Mouse (Mus musculus) CD4-positive, CD25-positive, alpha-beta regulatory T cell, adult 4 months (primary cell): ENCODE measurements at regions not wholly inside any gene's neighbourhood (a gene's known extent, or its start where the extent isn't known, plus 50 kb on each side); places are given as distances from the start of the nearest gene placed in this dataset.

Source experiments
- ATAC-seq: one replicate; pipeline ENCODE4 v1.8.0; 2017

- ATAC-seq, result no peak
Observed at GRCm38 (mm10) chr9:24943830-24944229, 145.4 kb upstream of the Gm10181 start.

- no peak for ATAC-seq
Observed at GRCm38 (mm10) chr9:24952516-24952915, 136.7 kb upstream of the Gm10181 start.

- no peak for ATAC-seq
Observed at GRCm38 (mm10) chr9:24955641-24956040, 133.6 kb upstream of the Gm10181 start.

- ATAC-seq, result no peak
Observed at GRCm38 (mm10) chr9:24956566-24956965, 132.7 kb upstream of the Gm10181 start.

GRCm38 (mm10) chr9:24963290-24963689 lies 125.9 kb upstream of the Gm10181 start:
- ATAC-seq, result no peak

- no peak for ATAC-seq
Observed at GRCm38 (mm10) chr9:24967571-24967970, 121.7 kb upstream of the Gm10181 start.

GRCm38 (mm10) chr9:24974021-24974741 lies 115.0 kb upstream of the Gm10181 start:
- no peak for ATAC-seq

- no peak for ATAC-seq
Observed at GRCm38 (mm10) chr9:24982796-24983195, 106.4 kb upstream of the Gm10181 start.

- no peak for ATAC-seq
Observed at GRCm38 (mm10) chr9:24994491-24994890, 94.7 kb upstream of the Gm10181 start.

GRCm38 (mm10) chr9:25021095-25021691 lies 68.0 kb upstream of the Gm10181 start:
- ATAC-seq, result no peak

GRCm38 (mm10) chr9:25022439-25022838 lies 66.8 kb upstream of the Gm10181 start:
- ATAC-seq, result no peak

GRCm38 (mm10) chr9:25024486-25024885 lies 64.7 kb upstream of the Gm10181 start:
- ATAC-seq, result no peak

GRCm38 (mm10) chr9:25027581-25027980 lies 61.6 kb upstream of the Gm10181 start:
- no peak for ATAC-seq

- ATAC-seq, result no peak
Observed at GRCm38 (mm10) chr9:25028305-25028704, 60.9 kb upstream of the Gm10181 start.

- ATAC-seq, result no peak
Observed at GRCm38 (mm10) chr9:25031466-25031865, 57.8 kb upstream of the Gm10181 start.
